Comparison of ENCODE assay signal across 18 mouse cellular contexts in genomic region chr9:52110738-52111137, GRCm38 (mm10).
"Had no signal": no experiment of that assay in that cellular context is flagged by ENCODE, and none has a peak within 500 bp of the region (broad histone marks: within the 10 kb centered on the region; RNA-seq: fewer than 3 reads in every experiment).

No protein-coding gene starts in this region.

- H3K4me3 ChIP-seq: liver, embryonic 13.5 days; lung, embryonic 15.5 days; midbrain, embryonic 13.5 days; midbrain, embryonic 15.5 days; neural tube, embryonic 13.5 days; neural tube, embryonic 15.5 days; stomach, embryonic 15.5 days had no signal

- H3K4me1 ChIP-seq: lung, embryonic 15.5 days; midbrain, embryonic 15.5 days; neural tube, embryonic 13.5 days; neural tube, embryonic 15.5 days; stomach, embryonic 15.5 days had no signal

- ATAC-seq: lung, postnatal 0 days; midbrain, embryonic 13.5 days; midbrain, embryonic 15.5 days had no signal

- H3K27ac ChIP-seq: liver, embryonic 13.5 days; lung, embryonic 15.5 days; macrophage; midbrain, embryonic 13.5 days; midbrain, embryonic 15.5 days; neural tube, embryonic 13.5 days; neural tube, embryonic 15.5 days; stomach, embryonic 15.5 days; stomach, postnatal 0 days had no signal

- H3K9me3 ChIP-seq: liver, embryonic 13.5 days; lung, embryonic 15.5 days; midbrain, embryonic 13.5 days; midbrain, embryonic 15.5 days; neural tube, embryonic 13.5 days; neural tube, embryonic 15.5 days; stomach, embryonic 15.5 days had no signal

- H3K9ac ChIP-seq: liver, embryonic 13.5 days; lung, embryonic 15.5 days; midbrain, embryonic 13.5 days; midbrain, embryonic 15.5 days; neural tube, embryonic 13.5 days; neural tube, embryonic 15.5 days; stomach, embryonic 15.5 days had no signal

- H3K4me2 ChIP-seq: liver, embryonic 13.5 days; lung, embryonic 15.5 days; midbrain, embryonic 11.5 days; midbrain, embryonic 13.5 days; midbrain, embryonic 15.5 days; neural tube, embryonic 13.5 days; neural tube, embryonic 15.5 days; stomach, embryonic 15.5 days had no signal

- DNase-seq: liver, embryonic 13.5 days; lung, adult 2 months; lung, postnatal 14 days; lung, postnatal 36 days; right cerebral cortex, postnatal 14 days; thymus, adult 2 months; thymus, postnatal 14 days; thymus, postnatal 36 days had no signal

- H3K27me3 ChIP-seq: liver, embryonic 13.5 days; lung, embryonic 15.5 days; midbrain, embryonic 13.5 days; midbrain, embryonic 15.5 days; neural tube, embryonic 13.5 days; neural tube, embryonic 15.5 days; stomach, embryonic 15.5 days had no signal
